Mouse (Mus musculus) NIH3T3 (cell line): ENCODE measurements at regions not wholly inside any gene's neighbourhood (a gene's known extent, or its start where the extent isn't known, plus 50 kb on each side); places are given as distances from the start of the nearest gene placed in this dataset.

Experiments
- DNase-seq: peaks from one replicate; pipeline ENCODE4 v3.0.0-alpha.2; 2012; ENCODE audit warnings: low read depth

- no peak for DNase-seq
These were observed 58.6 kb upstream of the Grip1 start for GRCm38 (mm10) chr10:119395048-119395447.

GRCm38 (mm10) chr10:119387924-119388323, 65.7 kb upstream of the Grip1 start:
- no peak for DNase-seq

- DNase-seq: no peak
These were observed 71.4 kb upstream of the Grip1 start for GRCm38 (mm10) chr10:119382257-119382656.

- DNase-seq: no peak
These were observed 85.1 kb upstream of the Grip1 start for GRCm38 (mm10) chr10:119368566-119368965.

GRCm38 (mm10) chr10:119363616-119364015, 90.0 kb upstream of the Grip1 start:
- peak; percentile 69 for DNase-seq

GRCm38 (mm10) chr10:119358730-119359292, 94.8 kb upstream of the Grip1 start:
- DNase-seq: peak; percentile 7

- no peak for DNase-seq
These were observed 102.7 kb upstream of the Cand1 start for GRCm38 (mm10) chr10:119342317-119343114.

- DNase-seq: peak; percentile 8
These were observed 100.5 kb upstream of the Cand1 start for GRCm38 (mm10) chr10:119340323-119340722.

- DNase-seq: peak; percentile 27
These were observed 87.1 kb upstream of the Cand1 start for GRCm38 (mm10) chr10:119326912-119327311.

- no peak for DNase-seq
These were observed 80.1 kb upstream of the Cand1 start for GRCm38 (mm10) chr10:119319953-119320352.

GRCm38 (mm10) chr10:119318416-119318815, 78.6 kb upstream of the Cand1 start:
- DNase-seq: no peak

- no peak for DNase-seq
These were observed 71.7 kb upstream of the Cand1 start for GRCm38 (mm10) chr10:119311578-119311977.

GRCm38 (mm10) chr10:119295740-119296139, 55.9 kb upstream of the Cand1 start:
- no peak for DNase-seq

- DNase-seq: peak; percentile 66
These were observed 54.7 kb upstream of the Cand1 start for GRCm38 (mm10) chr10:119294454-119295149.

GRCm38 (mm10) chr10:119293372-119293771, 53.5 kb upstream of the Cand1 start:
- DNase-seq: no peak
